Mouse (Mus musculus) liver, embryonic 14.5 days (tissue): ENCODE measurements around the gene Olfr12. TPM values are rescaled to one million over a fixed set of nuclear protein-coding genes. Genes with fewer than 3 reads are reported as not detected.

Experiments used
- ATAC-seq: fragments of 200-750 bp; cut with Nextera tagmentation; 2 replicates; pipeline ENCODE4 v1.8.0; 2017; ENCODE audit warnings: moderate number of reproducible peaks, mild to moderate bottlenecking, moderate library complexity; ENCODE audit not compliant: insufficient read depth
- DNase-seq, 3 experiments: peaks; one replicate each; pipeline ENCODE4 v3.0.0-alpha.2; 2012 to 2013; ENCODE audit warnings: low read depth in 3 of 3, low spot score in 3 of 3
- H3K27ac ChIP-seq: fragments of 300-500 bp; sonication (generic); 2 replicates; pipeline ENCODE4 v1.5.1; 2014; ENCODE audit warnings: moderate library complexity, mild to moderate bottlenecking, control low read depth, inconsistent platforms
- H3K27me3 ChIP-seq: fragments of 300-500 bp; sonication (generic); 2 replicates; pipeline ENCODE4 v1.6.1; 2014; ENCODE audit warnings: mild to moderate bottlenecking, low read length, moderate library complexity; ENCODE audit not compliant: control insufficient read depth, insufficient read depth
- H3K36me3 ChIP-seq: fragments of 300-500 bp; sonication (generic); replicated peaks from 2 replicates; pipeline ENCODE4 v1.6.1; 2014; ENCODE audit warnings: low read depth; ENCODE audit not compliant: control insufficient read depth, insufficient read depth
- H3K4me1 ChIP-seq, 2 experiments: fragments of 200-500 bp in 1 of 2; fragments of 300-500 bp in 1 of 2; sonication (generic) in 1 of 2; replicated peaks; 2 replicates each; pipeline ENCODE4 v1.6.1; 2012 to 2014; ENCODE audit warnings: antibody characterized with exemption in 1 of 2, inconsistent platforms in 1 of 2, low read length in 1 of 2; ENCODE audit not compliant: control insufficient read depth in 2 of 2, insufficient read depth in 2 of 2
- H3K4me2 ChIP-seq: fragments of 300-500 bp; sonication (generic); 2 replicates; pipeline ENCODE4 v1.6.1; 2014; ENCODE audit warnings: low read depth, mild to moderate bottlenecking, control low read depth, moderate library complexity
- H3K4me3 ChIP-seq, 2 experiments: fragments of 200-500 bp in 1 of 2; fragments of 300-500 bp in 1 of 2; sonication (generic) in 1 of 2; 2 replicates each; pipeline ENCODE4 v1.5.1; 2012 to 2014; ENCODE audit warnings: low read depth in 2 of 2, low read length in 2 of 2, mild to moderate bottlenecking in 2 of 2, control low read depth in 1 of 2, inconsistent platforms in 1 of 2, moderate library complexity in 1 of 2; ENCODE audit not compliant: insufficient read depth in 1 of 2
- H3K9ac ChIP-seq: fragments of 300-500 bp; sonication (generic); replicated peaks from 2 replicates; pipeline ENCODE4 v1.6.1; 2014; ENCODE audit warnings: mild to moderate bottlenecking, control low read depth, moderate library complexity
- H3K9me3 ChIP-seq: fragments of 300-500 bp; sonication (generic); 2 replicates; pipeline ENCODE4 v1.6.1; 2016; ENCODE audit warnings: low read length, mixed read lengths; ENCODE audit not compliant: control insufficient read depth
- CTCF ChIP-seq: IDR thresholded peaks from 2 replicates; pipeline ENCODE4 v1.5.1; 2016; ENCODE audit warnings: antibody characterized with exemption, low read depth, control low read depth
- EP300 ChIP-seq: IDR thresholded peaks from 2 replicates; pipeline ENCODE4 v1.6.1; 2016; ENCODE audit warnings: antibody characterized with exemption, low read depth
- whole genome bisulfite sequencing: fragments of 180-500 bp; shearing (Covaris S2); extraction: QIAGEN DNeasy Blood & Tissue Kit; methylation state at CpG from one replicate; pipeline ENCODE4 v1.1.7; 2014; ENCODE audit not compliant: insufficient replicate concordance; 5-methylcytosine and 5-hydroxymethylcytosine counted together
- polyA plus RNA-seq, 2 experiments: library from polyadenylated mRNA; depleted of rRNA in 1 of 2; stranded (reverse) in 1 of 2; unstranded in 1 of 2; fragments of >200 nt; fragmentation: Nextera tagmentation in 1 of 2; extraction: Ambion mirVana in 1 of 2; gene quantifications; 2 replicates each; pipeline versions ENCODE4 v1.2.1 to v1.2.3; 2012 to 2014

Olfr12 gene
- polyA plus RNA-seq, 2 experiments, result not detected

GRCm38 (mm10) chr1:92605482-92605881 is 12.1 kb upstream of the Olfr12 start, which contains the start of gene Olfr1410:
Olfr1410 (plus strand) TSS chr1:92605782.
- Histone ChIP-seq H3K9ac (no peak within 1 kb of the TSS), H3K4me2 (no peak within 1 kb of the TSS), H3K36me3 (no peaks in the 10 kb centered on the region), H3K27ac (no peak within 1 kb of the TSS), H3K4me1 (no peaks in the 10 kb centered on the region), H3K27me3 (no peaks in the 10 kb centered on the region), H3K9me3 (no peaks in the 10 kb centered on the region), H3K4me3 (no peak within 1 kb of the TSS)
- 52% methylated on average over 1 of the region's 1 CpGs for WGBS
- no peak for ATAC-seq
- DNase-seq, result no peak
- TF ChIP-seq CTCF (no peak), EP300 (no peak)

GRCm38 (mm10) chr1:92607711-92608110 is 9.9 kb upstream of the Olfr12 start:
- no peaks in the 10 kb centered on the region for H3K4me1 ChIP-seq
- no peaks in the 10 kb centered on the region for H3K27me3 ChIP-seq
- no peak overlapping the region for H3K27ac ChIP-seq
- WGBS, result 43% methylated on average over 4 of the region's 4 CpGs
- H3K4me2 ChIP-seq, result no peak overlapping the region
- no peak for TF ChIP-seq EP300
- no peak for TF ChIP-seq CTCF
- H3K4me3 ChIP-seq, result no peak overlapping the region
- DNase-seq, result no peak
- no peak overlapping the region for H3K9ac ChIP-seq
- H3K9me3 ChIP-seq, result no peaks in the 10 kb centered on the region
- no peak for ATAC-seq
- no peaks in the 10 kb centered on the region for H3K36me3 ChIP-seq

GRCm38 (mm10) chr1:92611008-92611407 is 6.6 kb upstream of the Olfr12 start:
- H3K9ac ChIP-seq, result no peak overlapping the region
- H3K36me3 ChIP-seq, result no peaks in the 10 kb centered on the region
- H3K27ac ChIP-seq, result no peak overlapping the region
- no peaks in the 10 kb centered on the region for H3K9me3 ChIP-seq
- no peaks in the 10 kb centered on the region for H3K4me1 ChIP-seq
- H3K4me2 ChIP-seq, result no peak overlapping the region
- WGBS, result 5% methylated on average over 5 of the region's 5 CpGs
- H3K4me3 ChIP-seq, result no peak overlapping the region
- ATAC-seq (no peak), DNase-seq (peak in 1 of 3 experiments; percentile 2)
- H3K27me3 ChIP-seq, result no peaks in the 10 kb centered on the region
- TF ChIP-seq EP300 (no peak), CTCF (peak; percentile 78)

GRCm38 (mm10) chr1:92613175-92613574 is 4.4 kb upstream of the Olfr12 start:
- no peaks in the 10 kb centered on the region for H3K9me3 ChIP-seq
- TF ChIP-seq EP300, result no peak
- no peak for TF ChIP-seq CTCF
- H3K27me3 ChIP-seq, result no peaks in the 10 kb centered on the region
- no peak overlapping the region for H3K27ac ChIP-seq
- no peaks in the 10 kb centered on the region for H3K36me3 ChIP-seq
- no peak overlapping the region for H3K9ac ChIP-seq
- H3K4me3 ChIP-seq, result no peak overlapping the region
- H3K4me2 ChIP-seq, result no peak overlapping the region
- 38% methylated on average over 4 of the region's 4 CpGs for WGBS
- ATAC-seq, result no peak
- no peak for DNase-seq
- no peaks in the 10 kb centered on the region for H3K4me1 ChIP-seq

GRCm38 (mm10) chr1:92614516-92614915 is 3.1 kb upstream of the Olfr12 start:
- H3K27me3 ChIP-seq, result no peaks in the 10 kb centered on the region

More at GRCm38 (mm10) chr1:92614516-92614915, 3.1 kb upstream of the Olfr12 start:
- no peaks in the 10 kb centered on the region for H3K4me1 ChIP-seq
- DNase-seq (no peak), ATAC-seq (no peak)
- H3K27ac ChIP-seq, result no peak overlapping the region
- H3K4me3 ChIP-seq, result no peak overlapping the region
- 4% methylated on average over 1 of the region's 1 CpGs for WGBS
- no peak overlapping the region for H3K9ac ChIP-seq
- H3K4me2 ChIP-seq, result no peak overlapping the region
- H3K9me3 ChIP-seq, result no peaks in the 10 kb centered on the region
- TF ChIP-seq CTCF, result peak; percentile 23; the same call in 1 of the 2 replicates
- no peak for TF ChIP-seq EP300
- no peaks in the 10 kb centered on the region for H3K36me3 ChIP-seq
